Mouse (Mus musculus): ENCODE results near the gene Zfp91.

Gene Zfp91

GRCm38 (mm10) chr19:12795511-12796327, at the start of gene Zfp91, which contains the start of gene Lpxn:
TSS of gene Zfp91 (minus strand) at chr19:12796126.
TSS of gene Lpxn (plus strand) at chr19:12796193.
- peak; percentile 94 for DNase-seq (ENCODE audit: low spot score)

- DNase-seq (ENCODE audit: low spot score), result no peak
Observed at GRCm38 (mm10) chr19:12838507-12838906, 42.6 kb upstream of the Zfp91 start.

DNA sequence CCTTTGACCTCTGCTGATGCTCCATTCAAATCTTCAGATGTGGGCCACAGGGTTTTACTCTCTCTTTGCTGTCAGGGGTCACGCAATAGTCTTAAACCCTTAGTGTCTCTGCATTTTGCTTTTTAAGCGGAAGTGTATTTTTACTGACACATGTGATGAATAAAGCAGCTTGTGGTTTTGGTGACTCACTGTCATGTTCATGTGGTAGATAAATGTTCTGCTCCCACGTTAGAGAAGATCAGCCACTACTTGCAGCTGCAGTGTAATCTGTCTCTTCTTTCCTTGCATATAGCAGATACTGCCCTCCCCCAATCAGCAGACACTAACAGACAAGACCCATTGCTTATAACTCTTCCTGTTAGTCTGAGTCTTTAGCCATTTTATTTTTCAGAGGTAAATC, 37.7 kb upstream of the Zfp91 start:
- DNase-seq (ENCODE audit: low spot score), result peak; percentile 9

DNA sequence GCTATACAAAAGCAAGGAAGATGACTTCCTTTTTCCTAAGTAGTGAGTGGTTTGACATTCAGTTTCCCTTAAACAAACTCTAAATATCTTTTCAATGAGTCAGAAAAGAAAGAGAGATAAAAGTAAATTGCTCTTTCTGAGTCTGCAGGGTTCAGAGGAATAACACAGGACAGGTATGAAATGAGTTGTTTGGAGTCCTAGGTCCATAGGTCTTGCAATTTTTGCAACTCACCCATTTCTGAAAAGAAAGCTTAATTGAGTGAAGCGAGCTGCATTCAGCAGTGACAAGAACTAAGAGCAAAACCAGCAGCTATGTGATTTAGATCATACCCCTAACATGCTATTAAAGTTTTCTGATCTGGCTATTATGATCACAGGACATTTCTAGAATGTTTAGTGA, 35.6 kb upstream of the Zfp91 start:
- no peak for DNase-seq (ENCODE audit: low spot score)

- no peak for DNase-seq (ENCODE audit: low spot score)
Observed at GRCm38 (mm10) chr19:12830823-12831430, 35.0 kb upstream of the Zfp91 start.

- DNase-seq (ENCODE audit: low spot score), result no peak
Observed at GRCm38 (mm10) chr19:12824549-12824948, 28.6 kb upstream of the Zfp91 start.

DNA sequence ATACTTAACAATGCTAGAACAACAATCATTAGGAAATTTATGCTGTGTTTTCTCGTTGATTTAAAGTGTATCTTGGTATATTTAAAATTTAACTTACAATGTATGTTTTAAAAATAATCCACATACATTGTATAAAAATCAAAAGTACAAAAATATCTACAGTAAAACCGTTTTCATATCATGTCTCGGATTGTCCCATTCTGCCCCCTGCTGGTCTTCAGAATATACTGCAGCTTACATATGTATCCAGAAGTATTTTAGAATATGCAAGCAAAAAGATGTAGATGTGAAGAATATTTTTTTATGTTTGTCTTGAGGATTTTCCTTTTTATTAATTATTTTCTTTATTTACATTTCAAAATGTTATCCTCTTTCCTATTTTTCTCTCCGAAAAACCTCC, 24.5 kb upstream of the Zfp91 start:
- peak; percentile 57 for DNase-seq (ENCODE audit: low spot score)

GRCm38 (mm10) chr19:12818507-12818906, 22.6 kb upstream of the Zfp91 start:
- no peak for DNase-seq (ENCODE audit: low spot score)

DNA sequence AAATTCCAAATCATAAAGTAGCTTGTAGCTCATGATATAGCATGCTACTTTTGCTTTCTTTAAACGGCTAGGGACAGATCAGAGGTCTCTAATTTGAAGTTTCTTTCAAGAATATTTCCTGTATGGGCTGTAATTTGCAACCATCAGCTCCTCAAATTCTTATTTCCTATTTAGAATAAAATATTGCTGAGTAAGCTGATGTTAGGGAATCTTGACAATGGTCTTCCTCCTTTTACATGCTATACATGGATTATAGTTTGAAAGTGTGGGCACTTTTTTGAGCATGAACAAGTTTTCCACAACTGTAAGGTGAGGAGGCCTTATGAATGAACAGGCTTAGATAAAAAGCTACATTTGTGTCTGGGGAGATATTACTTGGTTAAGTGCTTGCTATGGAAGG, 18.0 kb upstream of the Zfp91 start:
- no peak for DNase-seq (ENCODE audit: low spot score)

DNA sequence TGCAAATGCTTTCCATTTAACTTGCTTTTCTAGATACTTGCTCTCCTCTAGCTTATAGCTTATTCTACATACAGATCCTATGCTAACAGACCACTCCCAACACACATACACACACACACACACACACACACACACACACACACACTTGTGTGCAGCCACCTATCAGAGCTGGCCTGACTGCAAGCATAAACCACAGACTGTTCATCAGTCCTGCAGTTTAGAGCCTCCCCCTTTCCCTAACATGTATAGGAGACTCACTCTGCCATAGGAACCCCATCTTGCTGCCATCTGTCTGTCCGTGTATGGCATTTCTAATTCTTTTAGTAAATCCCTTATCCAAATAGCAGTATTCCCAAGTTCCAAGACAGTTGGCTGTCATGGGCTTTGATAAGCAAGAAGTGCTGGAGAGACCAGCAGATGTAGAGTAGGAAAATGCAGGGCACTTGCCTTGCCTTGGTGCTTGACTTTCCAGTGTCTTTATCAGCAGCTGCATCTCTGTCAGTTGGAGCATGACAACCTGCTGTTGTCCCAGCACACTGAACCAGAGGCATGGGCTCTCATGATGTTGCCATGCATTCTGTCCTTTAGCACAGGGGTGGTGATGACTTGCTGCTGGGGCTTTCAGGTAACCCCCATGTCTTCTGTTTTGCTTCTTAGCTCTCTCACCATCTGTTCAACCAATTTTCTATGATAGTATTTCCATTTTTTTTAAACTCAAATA, 16.9 kb upstream of the Zfp91 start:
- no peak for DNase-seq (ENCODE audit: low spot score)

DNA sequence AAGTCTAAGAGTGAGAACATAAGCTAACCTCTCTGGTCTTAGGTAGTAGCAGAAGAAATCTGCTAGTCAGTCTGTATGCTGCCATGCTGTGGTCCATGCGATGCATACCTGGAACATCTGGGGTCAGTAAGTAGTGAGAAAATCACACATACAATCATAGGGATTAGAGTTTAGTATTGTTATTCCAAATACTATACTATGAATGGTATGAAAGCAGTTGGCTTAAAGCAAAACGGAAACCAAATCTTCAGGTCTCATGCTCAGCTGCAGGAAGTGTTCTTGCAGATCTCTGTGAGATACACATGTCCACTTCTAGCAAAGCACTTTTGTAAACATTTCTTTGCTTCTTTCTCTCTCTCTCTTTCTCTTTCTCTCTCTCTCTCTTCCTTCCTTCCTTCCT, 10.3 kb upstream of the Zfp91 start:
- no peak for DNase-seq (ENCODE audit: low spot score)

GRCm38 (mm10) chr19:12805730-12806129, 9.8 kb upstream of the Zfp91 start:
- DNase-seq (ENCODE audit: low spot score), result no peak

GRCm38 (mm10) chr19:12804237-12804636, 8.3 kb upstream of the Zfp91 start:
- DNase-seq (ENCODE audit: low spot score), result no peak

DNA sequence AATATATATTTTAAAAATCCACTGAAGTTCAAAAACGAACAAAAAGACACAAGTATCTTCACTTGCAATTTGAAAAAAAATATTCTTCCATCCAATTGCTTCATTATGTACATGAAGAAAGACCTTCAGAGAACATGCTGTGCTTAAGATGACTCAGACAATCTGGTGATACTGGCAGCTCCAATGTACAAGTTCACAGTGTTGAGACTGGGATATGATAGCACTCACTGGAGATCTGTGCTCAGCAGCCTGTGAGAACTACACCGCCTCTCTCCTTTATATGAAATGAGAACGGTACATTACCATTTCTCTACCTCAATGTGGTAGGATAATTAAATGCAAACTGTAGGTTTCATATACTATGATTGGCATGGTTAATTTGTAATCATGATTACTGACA, 6.9 kb upstream of the Zfp91 start:
- DNase-seq (ENCODE audit: low spot score), result no peak

GRCm38 (mm10) chr19:12801046-12801445, 5.1 kb upstream of the Zfp91 start:
- DNase-seq (ENCODE audit: low spot score), result no peak

DNA sequence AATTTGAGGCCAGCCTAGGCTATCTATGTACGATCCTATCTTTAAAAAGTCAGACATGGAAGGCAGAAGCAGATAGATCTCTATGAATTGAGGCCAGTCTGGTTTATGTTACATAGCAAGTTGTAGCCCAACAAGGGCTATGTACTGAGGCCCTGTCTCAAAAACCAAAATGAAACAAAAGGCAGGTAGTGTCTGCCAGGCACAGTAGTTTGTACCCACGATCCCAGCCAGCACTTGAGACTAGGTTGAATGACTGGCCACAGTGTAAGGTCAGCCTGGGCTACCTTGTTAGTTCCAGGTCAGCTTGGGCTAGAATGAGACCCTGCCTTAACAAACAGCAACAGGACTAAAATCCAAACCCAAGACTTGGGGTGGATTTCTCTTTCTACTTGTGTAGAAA, 4.7 kb upstream of the Zfp91 start:
- DNase-seq (ENCODE audit: low spot score), result no peak

DNA sequence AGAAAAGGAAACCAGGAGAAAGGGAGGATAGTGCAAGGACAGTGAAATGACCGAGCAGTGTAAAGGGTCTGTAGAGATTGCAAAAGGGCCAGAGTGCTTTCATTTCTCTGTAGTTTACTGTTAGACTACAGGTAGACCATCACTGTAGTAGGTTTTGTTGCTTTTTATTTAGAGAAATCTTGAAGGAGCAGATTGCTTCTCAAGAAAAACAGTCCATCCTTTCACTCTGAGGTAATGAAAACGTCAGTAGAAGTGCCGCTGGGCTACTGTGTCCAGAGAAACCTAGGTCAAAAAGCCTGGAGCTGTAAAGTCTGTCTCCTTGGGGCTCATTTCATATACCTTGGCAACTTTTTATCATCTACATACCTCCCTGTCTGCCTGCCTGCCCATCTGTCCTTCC, 3.2 kb upstream of the Zfp91 start:
- no peak for DNase-seq (ENCODE audit: low spot score)

- no peak for DNase-seq (ENCODE audit: low spot score)
Observed at GRCm38 (mm10) chr19:12798404-12798803, 2.5 kb upstream of the Zfp91 start.

- DNase-seq (ENCODE audit: low spot score), result peak; percentile 49
Observed at GRCm38 (mm10) chr19:12797071-12797470, 1.1 kb upstream of the Zfp91 start.

GRCm38 (mm10) chr19:12796328-12796931, 504 bp upstream of the Zfp91 start:
- peak; percentile 79 for DNase-seq (ENCODE audit: low spot score)

DNA sequence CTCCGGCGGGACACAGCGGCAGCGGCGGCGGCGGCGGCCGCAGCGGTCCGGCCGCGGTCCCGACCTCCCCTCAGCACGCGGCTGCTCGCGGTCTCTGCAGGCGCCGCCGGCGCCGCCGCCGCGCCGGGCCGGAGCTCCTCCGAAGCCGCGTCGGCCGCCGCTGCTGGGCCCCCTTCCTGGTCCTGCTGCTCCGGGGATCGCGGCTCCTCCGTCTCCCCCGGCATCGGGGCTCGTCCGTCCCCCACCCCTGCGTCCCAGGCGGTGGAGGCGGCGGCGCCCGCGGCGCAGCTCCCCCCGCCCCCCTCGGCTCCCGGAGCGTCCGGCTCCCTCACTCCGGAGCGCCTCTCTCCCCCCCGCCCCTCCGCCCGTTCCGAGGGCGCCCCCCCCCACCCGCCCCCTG, 816 bp downstream of the Zfp91 start:
- no peak for DNase-seq (ENCODE audit: low spot score)

All from c-Kit-positive CD71-positive TER-119-positive erythroid progenitor cells, embryonic 14.5 days (primary cell).